Mouse (Mus musculus) lung, adult 18-20 months (tissue): ENCODE measurements at regions not wholly inside any gene's neighbourhood (a gene's known extent, or its start where the extent isn't known, plus 50 kb on each side); places are given as distances from the start of the nearest gene placed in this dataset.
A peak's percentile ranks its signal among the peaks of the same experiment; 100 is the strongest.

Experiments used
- DNase-seq, 2 experiments: peaks; one replicate each; pipeline ENCODE4 v3.0.0; 2022; ENCODE audit warnings: mixed read lengths in 2 of 2

- DNase-seq, result peak; percentile 45 to 58
Measured at GRCm38 (mm10) chr13:105377038-105377437, 66.4 kb upstream of the Htr1a start.

- DNase-seq, result no peak
Measured at GRCm38 (mm10) chr13:105378587-105378986, 64.9 kb upstream of the Htr1a start.

GRCm38 (mm10) chr13:105387016-105387772 is 56.2 kb upstream of the Htr1a start:
- DNase-seq, result no peak
